Mouse (Mus musculus): ENCODE results near the gene Madcam1.

DNA sequence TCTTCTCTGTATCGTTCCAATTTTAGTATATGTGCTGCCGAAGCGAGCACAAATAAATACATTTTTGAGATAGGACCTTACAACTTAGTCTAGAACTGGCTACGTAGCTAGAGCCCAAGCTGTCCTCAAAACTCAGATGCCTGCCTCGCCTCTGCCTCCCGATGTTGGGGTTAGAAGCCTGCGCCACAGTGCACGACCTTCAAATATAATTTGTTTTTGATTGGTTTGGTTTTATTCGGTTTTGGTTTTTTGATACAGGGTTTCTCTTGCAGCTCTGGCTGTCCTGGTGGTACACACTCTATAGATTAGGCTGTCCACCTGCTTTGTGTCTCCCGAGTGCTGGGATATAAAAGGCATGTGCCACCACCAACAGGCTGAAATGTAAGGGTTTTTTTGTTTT lies 39.2 kb downstream of the Madcam1 start:
- TF ChIP-seq POLR2A (IDR thresholded peaks at IDR 0.05; ENCODE audit: low read depth, low read length), result no peak
- TF ChIP-seq CTCF (IDR thresholded peaks at IDR 0.05; ENCODE audit: extremely low read depth, insufficient read depth, insufficient read length, insufficient replicate concordance), result no peak

Measured in spleen, adult 2 months (tissue).